Mouse (Mus musculus) lung, embryonic 16.5 days (tissue): ENCODE measurements at regions not wholly inside any gene's neighbourhood (a gene's known extent, or its start where the extent isn't known, plus 50 kb on each side); places are given as distances from the start of the nearest gene placed in this dataset.

Source experiments
- ATAC-seq: fragments of 200-750 bp; cut with Nextera tagmentation; 2 replicates; pipeline ENCODE4 v1.8.0; 2017; ENCODE audit warnings: low read depth, mild to moderate bottlenecking, moderate library complexity
- H3K27ac ChIP-seq: fragments of 300-500 bp; sonication (generic); 2 replicates; pipeline ENCODE4 v1.5.1; 2014; ENCODE audit warnings: mild to moderate bottlenecking, control low read depth, low read length
- H3K27me3 ChIP-seq: fragments of 300-500 bp; sonication (generic); 2 replicates; pipeline ENCODE4 v1.6.1; 2014; ENCODE audit warnings: low read depth, low read length, mixed read lengths; ENCODE audit not compliant: control insufficient read depth, insufficient read depth
- H3K36me3 ChIP-seq: fragments of 300-500 bp; sonication (generic); 2 replicates; pipeline ENCODE4 v1.6.1; 2014; ENCODE audit warnings: low read length; ENCODE audit not compliant: control insufficient read depth, insufficient read depth
- H3K4me1 ChIP-seq: fragments of 300-500 bp; sonication (generic); replicated peaks from 2 replicates; pipeline ENCODE4 v1.6.1; 2014; ENCODE audit warnings: low read length, mixed read lengths; ENCODE audit not compliant: control insufficient read depth, insufficient read depth
- H3K4me2 ChIP-seq: fragments of 300-500 bp; sonication (generic); 2 replicates; pipeline ENCODE4 v1.6.1; 2014; ENCODE audit warnings: low read depth, low read length, control low read depth
- H3K4me3 ChIP-seq: fragments of 300-500 bp; sonication (generic); 2 replicates; pipeline ENCODE4 v1.5.1; 2014; ENCODE audit warnings: mild to moderate bottlenecking, low read length, control low read depth
- H3K9ac ChIP-seq: fragments of 300-500 bp; sonication (generic); 2 replicates; pipeline ENCODE4 v1.6.1; 2014; ENCODE audit warnings: low read length, control low read depth
- H3K9me3 ChIP-seq: fragments of 300-500 bp; sonication (generic); 2 replicates; pipeline ENCODE4 v1.6.1; 2016; ENCODE audit warnings: low read length; ENCODE audit not compliant: control insufficient read depth
- WGBS: fragments of 180-500 bp; shearing (Covaris S2); extraction: QIAGEN DNeasy Blood & Tissue Kit; methylation state at CpG from one replicate; pipeline ENCODE4 v1.1.7; 2014; 5-methylcytosine and 5-hydroxymethylcytosine counted together

DNA sequence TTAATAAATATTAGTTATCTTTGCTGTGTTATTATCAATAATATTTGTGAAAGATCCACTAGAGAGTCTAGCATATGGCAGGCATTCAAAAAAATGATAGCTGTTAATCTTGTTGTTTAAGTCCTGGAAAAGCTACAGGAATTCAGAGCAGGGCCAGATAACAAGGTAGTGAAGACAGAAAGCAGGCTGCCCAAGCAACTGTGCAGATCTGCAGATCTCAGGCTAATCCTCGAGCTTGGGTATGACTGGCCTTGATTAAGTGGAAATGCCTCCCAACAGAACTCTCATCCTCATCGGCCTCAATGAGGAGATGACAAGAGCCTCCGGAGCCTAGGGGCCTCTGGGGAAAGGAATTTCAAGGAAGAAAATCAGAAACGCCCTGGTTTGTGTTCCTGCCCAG, 142.9 kb upstream of the Pkdcc start:
- Histone ChIP-seq H3K4me2 (no peak overlapping the region), H3K27me3 (no peaks in the 10 kb centered on the region), H3K9me3 (no peaks in the 10 kb centered on the region), H3K9ac (no peak overlapping the region), H3K4me3 (no peak overlapping the region), H3K27ac (no peak overlapping the region), H3K4me1 (peaks cover 5% of the 10 kb centered on the region), H3K36me3 (no peaks in the 10 kb centered on the region)
- 39% methylated on average over 4 of the region's 4 CpGs for WGBS
- ATAC-seq = peak; percentile 65; the same call in 1 of the 2 replicates

DNA sequence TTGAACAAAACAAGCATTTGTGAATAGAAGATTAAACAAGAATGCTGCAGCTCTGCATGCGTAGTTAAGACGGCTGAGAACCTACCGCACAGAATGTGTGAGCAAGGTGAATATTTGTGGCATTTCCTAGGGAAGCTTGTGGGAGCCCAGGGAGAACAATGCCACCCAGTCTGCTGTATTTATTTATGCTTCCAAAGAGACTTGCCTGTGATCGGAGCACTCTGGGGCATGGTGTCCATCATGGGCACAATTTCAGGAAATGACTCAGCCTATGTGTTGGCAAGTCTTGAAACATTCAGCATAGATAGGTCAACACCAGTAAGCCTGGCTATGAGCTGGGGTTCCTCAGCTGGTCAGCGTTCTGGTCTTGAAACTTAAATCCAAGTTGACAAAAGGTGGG, 140.2 kb upstream of the Pkdcc start:
- Histone ChIP-seq H3K27ac (no peak overlapping the region), H3K4me2 (no peak overlapping the region), H3K9me3 (no peaks in the 10 kb centered on the region), H3K4me1 (peaks cover 14% of the 10 kb centered on the region), H3K27me3 (no peaks in the 10 kb centered on the region), H3K9ac (no peak overlapping the region), H3K36me3 (no peaks in the 10 kb centered on the region), H3K4me3 (no peak overlapping the region)
- peak; percentile 23; the same call in 1 of the 2 replicates for ATAC-seq
- 39% methylated on average over 5 of the region's 5 CpGs for WGBS

DNA sequence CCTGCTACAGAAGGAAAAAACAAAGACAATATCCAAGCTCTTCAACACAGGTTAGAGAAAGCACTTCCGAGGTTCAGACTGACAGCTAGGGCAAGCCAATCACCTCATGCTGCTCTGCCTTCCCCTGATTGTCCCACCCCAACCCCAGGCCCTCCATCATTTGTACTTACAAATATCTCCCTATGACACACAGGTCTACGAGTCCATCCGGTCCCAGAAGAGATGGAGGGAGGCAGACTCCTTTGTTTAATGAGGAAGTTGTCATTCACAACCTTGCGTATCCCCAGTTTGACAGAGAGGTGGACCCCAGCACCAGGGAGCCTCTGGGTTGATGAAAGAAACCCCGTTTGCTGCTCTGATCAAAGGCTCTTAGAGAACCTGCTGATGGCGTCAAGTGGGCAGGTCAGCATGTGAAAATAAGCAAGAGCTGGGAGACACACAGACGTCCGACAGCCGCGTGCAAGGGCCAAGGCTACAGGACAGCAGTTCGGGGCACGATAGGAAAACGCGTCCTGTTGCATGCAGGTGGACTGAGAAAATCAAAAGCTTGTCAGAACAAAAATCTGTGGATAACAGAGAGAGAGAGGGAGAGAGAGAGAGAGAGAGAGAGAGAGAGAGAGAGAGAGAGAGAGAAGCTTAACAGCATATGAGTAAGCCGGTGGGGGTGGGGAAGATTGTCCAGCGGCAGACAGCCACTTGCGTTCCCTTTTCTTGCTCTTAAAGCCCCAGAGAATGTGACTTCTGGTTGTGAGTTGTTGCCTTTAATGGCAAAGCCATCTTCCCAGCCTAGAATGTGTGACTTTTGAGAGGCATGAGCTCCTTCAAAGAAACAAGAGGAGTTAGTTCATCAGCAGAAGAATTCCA, 137.1 kb upstream of the Pkdcc start:
- Histone ChIP-seq H3K4me2 (no peak overlapping the region; the same call in 1 of the 2 replicates), H3K27ac (peak overlapping the region; percentile 50; the same call in 1 of the 2 replicates), H3K4me3 (no peak overlapping the region), H3K9me3 (no peaks in the 10 kb centered on the region), H3K4me1 (peaks cover 19% of the 10 kb centered on the region), H3K27me3 (no peaks in the 10 kb centered on the region), H3K9ac (no peak overlapping the region), H3K36me3 (no peaks in the 10 kb centered on the region)
- 23% methylated on average over 17 of the region's 17 CpGs for WGBS
- ATAC-seq = peak; percentile 1; the same call in 1 of the 2 replicates

DNA sequence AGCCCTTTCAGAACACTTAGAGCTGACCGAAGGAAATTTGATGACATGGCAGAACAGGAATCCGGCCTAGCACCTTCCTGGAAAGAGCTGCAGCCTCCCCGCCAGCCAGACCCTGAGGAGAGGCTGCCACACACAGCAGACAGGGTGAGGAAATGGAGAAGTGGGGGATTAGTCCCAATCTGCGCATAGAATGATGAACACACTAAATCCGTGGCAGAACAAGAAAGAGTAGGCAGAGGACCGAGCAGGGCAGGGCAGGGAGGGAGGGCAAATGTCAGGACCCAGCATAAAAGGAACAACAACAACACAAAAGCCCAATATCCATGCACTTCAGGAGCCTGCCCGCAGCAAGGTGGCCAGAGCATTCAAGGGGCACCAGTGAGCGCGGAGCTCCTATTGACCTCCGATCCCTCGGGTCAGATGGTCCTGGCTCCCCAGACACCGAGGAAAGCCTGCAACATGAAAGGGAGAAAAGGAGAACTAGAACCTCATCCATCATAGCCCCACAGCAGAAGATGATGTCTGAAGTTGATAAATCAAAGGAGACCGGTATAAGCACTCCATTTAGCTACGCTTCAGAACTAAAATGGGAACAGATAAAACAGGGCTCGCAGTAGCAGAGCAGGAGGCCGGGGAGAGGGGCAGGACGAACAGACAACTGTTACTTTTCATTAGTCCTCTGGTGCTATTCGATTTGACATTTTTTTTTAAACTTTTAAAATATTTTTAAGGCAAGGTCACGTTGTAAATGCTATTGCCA, 136.3 kb upstream of the Pkdcc start:
- WGBS = 24% methylated on average over 19 of the region's 19 CpGs
- Histone ChIP-seq H3K27ac (peak overlapping the region; percentile 50; the same call in 1 of the 2 replicates), H3K36me3 (no peaks in the 10 kb centered on the region), H3K27me3 (no peaks in the 10 kb centered on the region), H3K9ac (no peak overlapping the region), H3K4me1 (peaks cover 19% of the 10 kb centered on the region), H3K4me3 (no peak overlapping the region), H3K9me3 (no peaks in the 10 kb centered on the region), H3K4me2 (no peak overlapping the region; the same call in 1 of the 2 replicates)
- ATAC-seq = peak; percentile 71

DNA sequence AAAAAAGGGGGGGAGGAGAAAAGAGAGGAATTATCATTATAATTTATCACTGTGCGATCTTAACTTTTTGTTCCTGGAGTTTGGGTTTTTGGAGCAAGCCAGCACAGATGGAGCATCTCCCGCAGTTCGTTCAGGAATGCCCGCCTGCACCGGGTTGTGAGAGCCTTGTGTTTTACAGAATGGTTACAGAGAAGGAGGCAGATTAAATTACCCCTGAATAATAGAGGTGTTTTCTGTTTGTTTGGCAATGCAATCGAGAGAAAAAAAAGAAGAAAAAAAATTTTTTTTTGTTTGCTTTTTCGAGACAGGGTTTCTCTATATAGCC, 135.8 kb upstream of the Pkdcc start:
- Histone ChIP-seq H3K4me2 (no peak overlapping the region), H3K36me3 (no peaks in the 10 kb centered on the region), H3K27ac (no peak overlapping the region), H3K9ac (no peak overlapping the region), H3K4me3 (no peak overlapping the region), H3K4me1 (peaks cover 19% of the 10 kb centered on the region), H3K27me3 (no peaks in the 10 kb centered on the region), H3K9me3 (no peaks in the 10 kb centered on the region)
- no peak for ATAC-seq
- whole genome bisulfite sequencing = 58% methylated on average over 7 of the region's 7 CpGs

DNA sequence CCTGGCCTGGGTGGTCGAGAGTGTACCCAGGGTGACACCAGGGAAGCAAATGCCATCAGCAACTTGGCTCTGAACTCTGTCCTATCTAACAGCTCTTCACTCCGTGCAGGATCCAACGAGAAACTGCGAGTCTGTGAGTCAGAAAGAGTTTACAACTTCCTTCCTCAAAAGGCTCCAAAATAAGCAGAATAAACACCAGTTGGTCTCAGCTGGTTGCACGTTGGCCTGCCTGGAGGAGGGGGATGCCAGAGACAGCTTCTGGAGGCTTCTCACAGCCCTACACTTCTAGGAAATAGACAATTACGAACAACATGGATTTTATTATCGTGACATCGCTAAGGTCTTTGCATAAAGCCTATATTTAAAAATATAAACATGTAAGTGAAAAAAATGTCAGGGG, 133.4 kb upstream of the Pkdcc start:
- Histone ChIP-seq H3K4me3 (no peak overlapping the region), H3K27ac (0 out of 2 replicates have a peak overlapping the region, but pooled peaks have one; percentile 45)
- peak; percentile 27; the same call in 1 of the 2 replicates for ATAC-seq

DNA sequence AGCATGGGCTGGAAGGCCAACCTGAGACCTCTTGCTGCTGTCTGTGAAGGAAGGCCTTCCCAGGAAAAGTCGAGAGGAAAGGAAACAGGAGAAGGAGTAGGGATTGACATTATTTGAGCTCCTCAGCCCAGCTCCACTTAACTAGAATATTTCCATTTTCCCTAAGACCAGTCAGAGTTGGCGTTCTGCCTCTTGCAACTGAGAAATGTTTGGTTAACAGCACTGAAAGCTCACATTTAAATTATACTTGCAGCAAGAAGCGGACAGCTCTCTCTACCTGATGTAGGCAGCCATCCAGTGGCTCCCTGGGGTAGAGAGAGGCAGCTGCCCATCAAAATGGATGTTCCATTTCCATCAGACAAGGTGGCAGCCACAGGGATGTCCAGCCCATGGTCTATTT, 131.6 kb upstream of the Pkdcc start:
- WGBS = 39% methylated on average over 3 of the region's 3 CpGs
- Histone ChIP-seq H3K9ac (no peak overlapping the region), H3K4me1 (peaks cover 12% of the 10 kb centered on the region), H3K36me3 (no peaks in the 10 kb centered on the region), H3K9me3 (peaks cover 4% of the 10 kb centered on the region; the same call in 1 of the 2 replicates), H3K27me3 (no peaks in the 10 kb centered on the region), H3K27ac (no peak overlapping the region), H3K4me3 (no peak overlapping the region), H3K4me2 (no peak overlapping the region)
- ATAC-seq = no peak

More for the DNA sequence above, 133.4 kb upstream of the Pkdcc start:
- Histone ChIP-seq H3K36me3 (no peaks in the 10 kb centered on the region), H3K4me1 (peaks cover 19% of the 10 kb centered on the region), H3K4me2 (0 out of 2 replicates have a peak overlapping the region, but pooled peaks have one; percentile 0), H3K27me3 (no peaks in the 10 kb centered on the region), H3K9me3 (peaks cover 3% of the 10 kb centered on the region; the same call in 1 of the 2 replicates), H3K9ac (no peak overlapping the region)
- WGBS = 34% methylated on average over 8 of the region's 8 CpGs

DNA sequence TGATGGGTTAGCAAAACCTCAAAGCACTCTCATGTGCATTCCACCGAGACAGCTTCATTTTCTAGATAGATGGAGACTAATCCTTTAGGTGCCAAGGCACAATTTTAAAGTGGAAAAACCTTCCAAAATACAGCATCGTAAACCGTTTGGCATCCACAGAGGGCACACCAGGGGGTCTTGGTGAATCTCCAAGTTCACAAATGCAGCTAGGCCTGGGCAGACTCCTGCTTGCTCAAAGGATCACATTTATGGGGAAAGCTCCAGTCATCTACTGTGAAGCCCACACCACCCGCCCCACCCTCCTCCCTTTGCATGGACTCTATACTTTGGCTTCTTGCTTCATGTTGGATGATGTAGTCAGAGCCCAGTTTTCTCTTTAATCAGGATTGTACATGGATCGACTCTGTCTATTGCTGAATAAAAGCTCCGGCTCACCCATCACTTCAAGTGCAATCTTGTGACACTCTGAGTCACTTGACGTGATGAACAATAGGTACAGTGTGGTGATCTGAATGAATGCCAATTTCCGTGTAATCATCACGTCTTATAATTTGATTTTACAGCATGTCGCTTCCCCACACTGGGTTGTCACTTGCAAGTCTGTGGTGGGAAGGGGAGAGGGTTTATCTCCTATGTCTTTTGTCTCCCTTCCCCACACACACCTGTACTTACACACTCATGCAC, 129.2 kb upstream of the Pkdcc start:
- no peak for ATAC-seq
- peaks cover 6% of the 10 kb centered on the region; the same call in 1 of the 2 replicates for H3K4me1 ChIP-seq
- no peaks in the 10 kb centered on the region for H3K27me3 ChIP-seq
- no peak overlapping the region for H3K27ac ChIP-seq
- peaks cover 4% of the 10 kb centered on the region; the same call in 1 of the 2 replicates for H3K9me3 ChIP-seq
- H3K4me2 ChIP-seq = no peak overlapping the region
- no peak overlapping the region for H3K4me3 ChIP-seq
- H3K36me3 ChIP-seq = no peaks in the 10 kb centered on the region
- 78% methylated on average over 10 of the region's 10 CpGs for WGBS
- H3K9ac ChIP-seq = no peak overlapping the region
